Mouse (Mus musculus) ovary, adult 2 months (tissue): ENCODE results near the gene Arl4c. TPM values are rescaled to one million over a fixed set of nuclear protein-coding genes. Genes with fewer than 3 reads are reported as not detected.

Source experiments
- polyA plus RNA-seq: library from polyadenylated mRNA; depleted of rRNA; stranded (reverse); fragments of >200 nt; gene quantifications from 2 replicates; pipeline ENCODE4 v1.2.3, GENCODE M21; 2012; rRNA removed

The Arl4c gene
- polyA plus RNA-seq = 36.4 and 69.5 TPM in 2 replicates

DNA sequence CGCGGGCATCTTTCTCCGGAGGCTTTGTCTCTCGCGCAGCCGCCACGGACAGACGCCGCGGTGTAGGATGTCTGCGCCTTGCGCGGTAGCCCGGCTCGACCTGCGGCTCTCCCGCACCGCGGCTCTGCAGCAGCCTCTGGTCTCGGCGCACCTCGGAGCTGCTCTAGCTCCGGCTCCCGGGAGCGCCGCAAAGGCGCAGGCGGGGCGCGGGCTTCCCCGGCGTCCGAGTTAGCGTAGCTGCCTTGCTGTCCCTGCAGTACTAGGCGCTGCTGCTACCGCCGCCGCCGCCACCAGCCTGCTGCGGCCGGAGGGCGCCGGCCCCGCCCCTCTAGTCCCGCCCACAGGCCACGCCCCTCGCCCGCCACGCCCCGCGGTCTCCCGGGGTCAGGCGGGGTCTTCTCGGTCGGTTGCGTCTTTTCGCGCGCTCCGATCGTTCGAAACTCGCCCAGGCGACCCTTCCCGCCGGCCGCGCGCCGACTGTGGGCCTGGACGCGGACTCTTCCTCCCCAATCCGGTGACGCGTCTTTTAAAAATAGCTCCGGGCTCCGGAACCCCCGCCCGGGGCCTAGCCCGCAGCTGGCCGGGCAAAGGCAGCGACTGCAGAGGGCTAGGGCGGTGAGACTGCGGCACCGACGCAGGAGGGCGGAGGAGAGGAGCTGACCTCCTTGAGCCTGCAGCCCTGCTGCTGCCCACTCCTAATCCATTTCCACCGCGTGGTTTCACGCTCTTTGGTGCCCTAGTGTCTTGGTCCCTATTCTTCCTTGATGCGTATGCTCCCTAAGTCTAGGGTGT is at the start of gene Arl4c:
Gene Arl4c, minus strand, starts transcription at position 352 of the 792 bp plus-strand sequence.

Other genes starting within 250 kb of the Arl4c start
- gene Glrp1, start 192.2 kb downstream of the Arl4c start, polyA plus RNA-seq = 0.15 and 0.17 TPM in 2 replicates